Mouse (Mus musculus): Measurements from ENCODE around the gene Slc9a8.

Slc9a8 gene

GRCm38 (mm10) chr2:167449331-167450275 lies 28.1 kb downstream of the Slc9a8 start:
- no peak for DNase-seq (ENCODE audit: low spot score)

DNA sequence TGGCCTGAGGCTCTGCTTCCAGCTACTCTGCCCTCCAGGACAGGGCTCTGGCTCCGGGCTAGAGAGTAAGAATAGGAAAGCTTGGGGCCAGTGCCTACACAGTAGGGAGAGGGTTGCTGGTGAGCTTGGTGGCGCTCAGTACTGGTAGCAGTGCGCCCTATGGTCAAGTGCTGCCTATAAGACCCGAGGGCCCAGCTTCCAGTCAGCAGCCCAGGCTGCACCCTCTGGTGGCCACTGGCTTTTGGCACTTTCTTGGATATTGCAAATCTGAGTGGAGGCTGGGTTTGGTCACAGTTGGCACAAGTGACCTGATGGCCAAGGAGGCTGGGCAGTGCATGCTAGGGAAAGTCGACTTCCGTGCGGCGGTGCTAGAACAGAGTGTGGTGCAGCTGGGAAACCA lies 29.1 kb downstream of the Slc9a8 start:
- DNase-seq (ENCODE audit: low spot score): no peak

DNA sequence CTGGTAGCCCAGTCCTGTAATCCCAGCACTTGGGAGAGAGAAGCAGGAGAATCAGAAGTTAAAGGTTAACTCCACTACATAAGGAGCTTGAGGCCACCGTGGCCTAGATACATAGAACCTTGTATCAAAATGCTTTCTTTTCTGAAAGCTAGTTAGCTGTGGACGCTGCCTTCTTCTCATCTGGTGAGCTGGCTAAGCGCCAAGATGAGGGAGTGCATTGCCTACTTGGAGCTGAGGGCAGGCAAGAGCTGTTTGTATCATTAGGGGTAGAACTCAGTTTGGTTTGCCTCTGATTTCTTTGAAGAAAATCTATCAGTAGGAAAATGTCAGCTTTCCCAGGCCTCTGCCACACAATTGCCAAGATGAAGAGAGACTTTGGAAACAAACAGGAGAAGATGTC lies 32.3 kb downstream of the Slc9a8 start:
- peak; percentile 68 for DNase-seq (ENCODE audit: low spot score)

DNA sequence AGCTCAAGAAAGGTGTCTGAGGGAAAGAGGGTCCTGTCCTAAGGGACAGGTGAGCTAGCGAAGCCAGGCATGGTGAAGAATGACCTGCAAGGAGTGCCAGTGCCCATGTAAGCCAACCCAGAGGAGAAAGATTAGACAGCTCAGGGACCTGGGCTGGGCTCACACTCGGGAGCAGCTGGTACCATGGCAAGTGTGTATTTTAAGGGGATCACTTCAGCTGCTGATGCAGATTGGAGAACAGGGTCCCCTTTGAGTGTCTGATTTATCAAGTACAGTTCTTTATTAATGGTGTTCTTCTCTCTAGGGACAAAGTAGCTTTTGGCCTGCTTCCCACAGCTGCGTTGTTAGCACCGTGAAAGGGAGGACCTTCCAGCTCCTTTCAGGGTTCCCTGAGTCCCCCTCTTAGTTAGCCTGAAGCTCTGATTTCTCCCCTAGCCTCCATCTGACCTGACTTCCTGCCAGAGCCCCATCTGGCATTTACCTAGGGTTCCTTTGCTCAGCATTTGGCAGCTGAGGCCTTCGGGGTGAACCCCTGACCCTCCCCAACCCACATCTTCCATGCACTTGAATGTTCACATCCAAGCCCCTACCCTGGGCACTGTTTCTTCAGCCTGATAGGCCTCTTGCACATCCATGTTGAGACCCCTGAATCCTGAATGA lies 35.0 kb downstream of the Slc9a8 start:
- no peak for DNase-seq (ENCODE audit: low spot score)

- no peak for DNase-seq (ENCODE audit: low spot score)
Measured at GRCm38 (mm10) chr2:167457213-167457612, 35.7 kb downstream of the Slc9a8 start.

DNA sequence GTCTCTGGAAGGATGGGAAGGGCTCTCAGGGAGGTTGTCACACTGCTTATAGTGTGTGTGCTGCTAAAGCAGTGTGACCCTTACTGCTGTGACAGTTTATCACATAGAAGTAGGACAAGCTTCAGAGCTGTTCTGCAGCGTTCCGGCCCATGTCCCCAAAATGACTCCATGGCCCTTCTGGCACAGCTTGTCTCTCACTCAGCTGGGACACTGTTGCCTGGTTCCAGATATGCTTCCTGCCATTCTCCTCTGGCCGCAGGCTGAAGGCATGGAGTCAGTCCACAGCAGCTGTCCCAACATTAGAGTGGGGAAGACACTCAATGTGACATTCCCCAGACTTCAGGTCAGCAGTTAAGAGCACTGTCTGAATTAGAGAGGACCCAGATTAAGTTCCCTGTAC lies 37.0 kb downstream of the Slc9a8 start:
- DNase-seq (ENCODE audit: low spot score): no peak

DNA sequence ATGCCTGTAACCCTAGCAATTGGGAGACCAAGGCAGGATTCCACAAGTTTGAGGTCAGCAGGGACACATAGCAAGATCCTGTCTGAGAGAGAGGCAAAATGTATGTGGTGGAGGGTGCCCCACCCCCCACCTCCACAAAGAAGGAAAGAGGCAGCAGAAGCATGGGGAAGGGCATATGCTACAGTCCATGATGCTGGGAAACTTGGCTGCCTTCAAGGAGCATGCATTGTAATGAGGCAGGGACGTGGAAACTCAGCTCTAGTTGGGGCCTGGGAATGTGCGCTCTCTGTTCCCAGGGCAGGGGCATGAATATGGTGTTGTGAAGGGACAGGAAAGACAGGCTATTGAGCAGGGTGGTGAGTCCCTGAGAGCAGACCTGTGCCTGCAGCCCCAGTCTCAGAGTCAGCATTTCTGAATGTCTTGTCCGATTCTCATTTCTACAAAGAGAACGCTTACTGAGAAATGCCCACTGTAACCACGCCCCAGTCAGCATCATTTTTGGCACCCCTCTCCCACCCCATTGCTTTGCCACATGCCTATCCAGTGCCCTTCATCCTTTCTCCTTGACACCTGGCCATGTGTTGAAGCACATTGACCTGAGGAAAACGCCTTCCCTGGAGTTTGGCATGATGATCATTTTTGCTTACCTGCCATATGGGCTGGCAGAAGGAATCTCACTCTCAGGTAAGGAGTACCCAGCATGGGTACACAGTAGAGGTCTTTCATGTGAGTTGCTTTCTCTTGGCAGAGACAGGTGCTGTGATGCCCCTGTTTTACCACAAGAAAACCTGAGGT lies 37.8 kb downstream of the Slc9a8 start:
- no peak for DNase-seq (ENCODE audit: low spot score)

DNA sequence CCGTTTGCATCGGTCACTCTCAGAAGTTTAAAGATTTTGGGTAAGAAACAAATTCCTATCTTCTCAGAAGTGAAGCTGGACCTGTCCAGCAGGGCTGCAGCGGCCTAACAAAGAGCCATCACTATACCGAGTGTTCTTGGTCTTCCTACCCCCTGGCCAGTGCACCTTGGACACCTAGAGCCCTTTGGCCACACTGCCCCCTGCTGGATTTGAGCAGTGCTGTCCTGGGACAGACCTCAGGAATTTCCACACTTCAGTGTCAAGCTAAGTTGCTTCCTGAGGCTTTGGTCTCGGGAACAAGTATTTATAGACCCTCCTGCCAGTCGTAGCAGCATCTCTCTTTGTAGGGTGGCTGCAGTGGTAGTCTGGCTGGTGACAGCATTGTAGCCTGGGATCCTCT lies 41.4 kb downstream of the Slc9a8 start:
- peak; percentile 86 for DNase-seq (ENCODE audit: low spot score)

- DNase-seq (ENCODE audit: low spot score): no peak
Measured at GRCm38 (mm10) chr2:167463802-167464201, 42.3 kb downstream of the Slc9a8 start.

DNA sequence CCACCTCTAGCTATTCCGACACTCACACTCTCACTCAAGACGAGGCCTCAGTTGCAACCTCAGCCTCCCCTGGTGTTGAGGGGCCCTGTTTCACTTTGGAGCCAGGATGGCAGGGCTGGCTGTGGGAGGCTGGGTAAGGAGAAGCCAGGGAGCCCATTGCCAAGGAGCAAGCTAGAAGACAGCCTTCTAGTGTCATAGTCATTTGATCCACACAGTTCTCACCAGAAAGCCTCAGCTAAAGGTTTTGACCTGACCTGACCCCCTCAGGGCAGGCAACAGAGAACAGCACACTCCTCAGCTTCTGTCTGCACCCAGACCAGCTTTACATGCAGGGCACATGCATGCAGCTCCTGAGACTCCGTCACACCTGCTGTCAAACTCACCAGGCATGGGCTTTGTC lies 44.4 kb downstream of the Slc9a8 start:
- DNase-seq (ENCODE audit: low spot score): no peak

DNA sequence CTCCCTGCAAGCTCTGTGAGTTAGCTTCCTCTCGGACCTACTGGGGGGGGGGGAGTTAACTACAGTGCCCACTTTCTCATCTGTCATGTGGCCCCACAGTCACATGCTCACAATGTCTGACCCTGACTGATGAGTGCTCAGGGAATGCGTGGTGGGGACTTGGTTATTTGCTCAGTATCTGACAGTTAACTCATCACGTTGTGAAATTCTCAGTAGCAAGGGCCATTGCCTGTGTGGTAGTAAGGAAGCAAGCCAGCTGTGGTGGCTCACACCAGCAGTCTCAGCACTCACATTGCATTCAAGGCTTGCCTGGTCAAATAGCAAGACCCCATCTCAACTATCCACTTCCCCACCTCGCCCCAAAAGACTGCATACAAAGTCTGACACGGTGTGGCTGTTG lies 45.7 kb downstream of the Slc9a8 start:
- DNase-seq (ENCODE audit: low spot score): no peak

- DNase-seq (ENCODE audit: low spot score): no peak
Measured at GRCm38 (mm10) chr2:167468444-167468843, 46.9 kb downstream of the Slc9a8 start.

GRCm38 (mm10) chr2:167470611-167471010 lies 49.1 kb downstream of the Slc9a8 start:
- no peak for DNase-seq (ENCODE audit: low spot score)

DNA sequence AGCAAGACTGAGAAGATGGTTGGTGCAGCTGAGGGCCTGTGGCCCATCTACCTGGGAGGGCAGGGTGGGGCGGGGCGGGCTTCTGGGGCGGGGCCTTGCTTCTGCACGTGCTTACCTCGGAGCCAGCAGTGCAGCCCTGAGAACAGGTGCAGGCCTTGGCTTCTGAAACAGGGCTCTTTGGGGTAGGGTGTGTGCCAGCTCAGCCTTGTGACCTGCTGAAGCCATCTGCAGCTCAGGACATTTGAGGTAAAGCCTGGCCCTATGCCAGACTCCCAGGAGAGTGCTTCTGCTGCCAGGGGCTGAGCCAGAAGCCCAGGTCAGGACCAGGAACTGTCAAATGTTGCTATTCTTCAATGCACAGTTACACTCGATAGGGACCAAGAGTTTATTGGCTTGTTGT lies 50.1 kb downstream of the Slc9a8 start:
- DNase-seq (ENCODE audit: low spot score): no peak

GRCm38 (mm10) chr2:167474218-167474617 lies 52.7 kb downstream of the Slc9a8 start:
- DNase-seq (ENCODE audit: low spot score): no peak

DNA sequence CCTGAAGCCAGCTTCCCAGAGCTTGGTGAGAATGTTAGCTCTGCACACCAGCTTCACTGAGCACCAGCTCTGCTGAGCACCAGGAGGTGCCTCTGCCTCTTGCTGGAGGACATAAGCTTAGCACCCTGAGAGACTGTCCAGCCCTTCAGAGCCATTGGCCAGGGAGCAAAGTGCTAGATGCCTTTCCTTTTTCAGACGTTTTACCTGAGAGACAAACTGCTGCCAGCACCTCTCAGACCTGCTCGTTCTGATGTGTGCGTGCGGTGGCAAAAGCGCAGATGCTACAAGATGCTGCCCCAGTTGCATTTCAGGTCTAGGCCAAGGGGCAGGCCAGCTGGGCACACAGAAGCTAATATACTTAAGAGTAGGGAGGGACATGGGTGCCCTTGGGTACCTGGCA lies 54.1 kb downstream of the Slc9a8 start:
- no peak for DNase-seq (ENCODE audit: low spot score)

- peak; percentile 90 for DNase-seq (ENCODE audit: low spot score)
Measured at GRCm38 (mm10) chr2:167476200-167476688, 54.7 kb downstream of the Slc9a8 start.

DNA sequence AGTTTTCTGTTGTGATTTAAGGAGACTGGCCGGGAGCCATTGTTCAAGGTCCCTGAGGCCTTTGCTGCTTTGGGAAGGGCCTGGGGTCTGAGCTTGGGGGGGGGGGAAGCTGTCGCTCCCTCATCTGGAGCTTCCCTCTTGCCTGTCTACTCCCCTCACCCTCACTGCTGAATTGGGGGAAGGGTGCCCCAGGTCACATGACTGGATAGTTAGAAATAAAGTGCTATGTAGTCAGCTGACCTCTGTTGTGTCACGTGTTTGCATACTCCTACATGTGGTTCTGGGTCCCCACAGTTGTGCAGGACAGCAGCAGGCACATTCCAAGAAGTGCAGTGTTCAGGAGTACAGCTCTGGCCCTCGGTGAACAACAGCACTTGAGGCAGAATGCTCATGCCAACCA lies 55.2 kb downstream of the Slc9a8 start:
- DNase-seq (ENCODE audit: low spot score): no peak

DNA sequence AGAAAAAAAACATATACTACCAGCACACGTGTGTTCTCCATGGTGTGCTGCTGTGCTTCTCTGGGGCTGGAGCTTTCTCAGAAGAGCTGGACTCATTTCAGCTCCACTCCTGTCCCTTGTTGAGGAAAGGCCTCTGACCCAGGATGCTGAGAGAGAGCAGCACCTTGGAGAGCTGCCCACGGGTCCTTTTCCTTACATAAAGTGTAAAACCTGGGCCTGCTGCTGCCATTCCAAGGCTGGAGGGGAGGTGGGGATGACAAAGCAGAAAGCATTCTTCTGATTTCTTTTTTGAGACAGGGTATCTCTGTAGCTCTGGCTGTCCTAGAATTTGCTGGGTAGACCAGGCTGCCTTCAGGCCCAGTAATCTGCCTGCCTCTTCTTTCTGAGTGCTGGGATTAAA lies 56.6 kb downstream of the Slc9a8 start:
- no peak for DNase-seq (ENCODE audit: low spot score)

- DNase-seq (ENCODE audit: low spot score): no peak
Measured at GRCm38 (mm10) chr2:167479501-167479900, 58.0 kb downstream of the Slc9a8 start.

DNA sequence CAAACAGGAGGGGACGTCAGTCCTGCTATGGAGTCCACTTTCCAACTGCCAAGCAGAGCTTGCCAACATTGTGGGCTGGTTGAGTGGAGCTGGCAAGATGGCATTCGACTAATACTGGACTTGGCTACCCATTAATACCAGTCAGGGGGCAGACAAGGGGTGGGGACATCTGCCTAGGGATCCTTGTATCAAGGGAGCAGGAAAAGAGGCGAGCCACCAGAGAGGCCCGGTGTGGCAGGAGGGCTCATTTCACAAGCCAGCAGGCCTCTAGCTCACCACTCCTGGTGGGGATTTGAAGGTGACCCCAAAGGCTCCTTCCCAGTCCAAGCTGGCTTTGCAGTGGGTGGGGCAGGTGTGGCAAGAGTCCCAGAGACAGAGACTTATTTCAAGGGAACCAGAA lies 61.2 kb downstream of the Slc9a8 start:
- DNase-seq (ENCODE audit: low spot score): no peak

GRCm38 (mm10) chr2:167483081-167483826 lies 61.7 kb downstream of the Slc9a8 start:
- DNase-seq (ENCODE audit: low spot score): no peak
